Mouse (Mus musculus): ENCODE data around the gene Gm11733.

Gene Gm11733

GRCm38 (mm10) chr11:117535491-117536304, 51.5 kb downstream of the Gm11733 start:
- DNase-seq (ENCODE audit: low spot score in 2 of 2): no peak

GRCm38 (mm10) chr11:117536586-117536985, 52.4 kb downstream of the Gm11733 start:
- no peak for DNase-seq (ENCODE audit: low spot score in 2 of 2)
